Comparison of ENCODE assay signal across 18 mouse cellular contexts in the genomic region with DNA sequence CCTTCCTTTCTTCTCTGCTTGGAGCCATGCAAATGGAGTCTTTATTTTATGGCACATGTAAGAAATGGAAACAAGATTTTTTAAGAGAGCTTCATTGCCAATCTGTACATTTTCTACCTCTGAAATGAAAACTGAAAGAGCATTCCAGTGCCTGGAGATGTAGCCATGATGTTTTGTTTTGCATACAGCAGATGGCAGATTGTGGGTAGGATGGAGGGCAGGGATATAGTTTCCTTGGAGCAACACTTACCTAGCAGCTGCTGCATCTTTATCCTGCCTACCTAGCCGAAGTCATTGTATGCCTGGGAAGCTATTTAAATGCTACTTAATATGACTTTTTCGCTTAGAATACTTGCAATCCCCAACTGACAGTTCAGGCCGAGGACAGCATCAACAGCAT.
"Had no signal": no experiment of that assay in that cellular context is flagged by ENCODE, and none has a peak within 500 bp of the region (broad histone marks: within the 10 kb centered on the region; RNA-seq: fewer than 3 reads in every experiment).

No protein-coding gene starts in this region.

- H3K27me3 ChIP-seq: midbrain, embryonic 12.5 days; neural tube, embryonic 13.5 days; neural tube, embryonic 15.5 days had no signal

- H3K9ac ChIP-seq: lung, embryonic 14.5 days; midbrain, embryonic 12.5 days; neural tube, embryonic 13.5 days; neural tube, embryonic 15.5 days had no signal

- H3K9me3 ChIP-seq: midbrain, embryonic 10.5 days; midbrain, embryonic 12.5 days; neural tube, embryonic 13.5 days; neural tube, embryonic 15.5 days had no signal

- H3K27ac ChIP-seq: midbrain, embryonic 10.5 days; midbrain, embryonic 12.5 days; neural tube, embryonic 13.5 days; neural tube, embryonic 15.5 days had no signal

- H3K4me2 ChIP-seq: lung, embryonic 14.5 days; midbrain, embryonic 12.5 days; neural tube, embryonic 13.5 days; neural tube, embryonic 15.5 days had no signal

- ATAC-seq: midbrain, embryonic 16.5 days had no signal

- H3K36me3 ChIP-seq: midbrain, embryonic 10.5 days; midbrain, embryonic 12.5 days; neural tube, embryonic 15.5 days had no signal

- DNase-seq: lung, adult 18-20 months; lung, embryonic 14.5 days; lung, postnatal 10 days; lung, postnatal 4 days; midbrain, embryonic 14.5 days; retina, postnatal 1 day; right cerebral cortex, postnatal 25 days; right cerebral cortex, postnatal 4 days; spleen, adult 18-20 months; thymus, adult 2 months; thymus, postnatal 25 days; thymus, postnatal 4 days had no signal

- H3K4me3 ChIP-seq: midbrain, embryonic 10.5 days; midbrain, embryonic 12.5 days; myocyte; neural tube, embryonic 13.5 days; neural tube, embryonic 15.5 days had no signal
